Comparison of ENCODE assay signal across 8 mouse cellular contexts in genomic region chr7:113765667-113766497, GRCm38 (mm10). TPM values are rescaled to one million over a fixed set of nuclear protein-coding genes. Genes with fewer than 3 reads are reported as not detected.
DNase-seq lines count a peak whose midpoint lies in the region; ATAC-seq and TF ChIP-seq lines count a peak whose summit lies in the region.

Gene Spon1 (plus strand): TSS chr7:113765998.

- peak; percentile 46 for DNase-seq in MN1 (ENCODE audit: low spot score)
- DNase-seq in cerebellum, adult 11-12 months = peak; percentile 81
- peak; percentile 80 for DNase-seq in forebrain, postnatal 0 days
- peak; percentile 58 to 68 for DNase-seq in heart, postnatal 10 days
- peak; percentile 56 to 58 for DNase-seq in layer of hippocampus, postnatal 25 days (ENCODE audit: extremely low spot score in 1 of 2, low spot score in 1 of 2)
- DNase-seq in ovary, postnatal 14 days (ENCODE audit: low spot score) = peak; percentile 31
- DNase-seq in urinary bladder, postnatal 4 days (ENCODE audit: low spot score in 2 of 2) = peak; percentile 30 to 61

- no peaks in the 10 kb centered on the region for H3K36me3 ChIP-seq in forebrain, postnatal 0 days (ENCODE audit: insufficient read depth)
- no peaks in the 10 kb centered on the region for H3K36me3 ChIP-seq in lung, embryonic 15.5 days

- H3K4me3 ChIP-seq in forebrain, postnatal 0 days (ENCODE audit: low read depth, low read length) = peak within 1 kb of the TSS; percentile 57
- peak within 1 kb of the TSS; percentile 49 for H3K4me3 ChIP-seq in lung, embryonic 15.5 days

- H3K9me3 ChIP-seq in forebrain, postnatal 0 days (ENCODE audit: low read length) = 0 out of 2 replicates have a peak, but pooled peaks cover 6% of the 10 kb centered on the region
- H3K9me3 ChIP-seq in lung, embryonic 15.5 days = no peaks in the 10 kb centered on the region

- under 1% methylated on average over 49 of the region's 56 CpGs for WGBS in forebrain, postnatal 0 days
- under 1% methylated on average over 56 of the region's 56 CpGs for WGBS in lung, embryonic 15.5 days

- H3K27ac ChIP-seq in forebrain, postnatal 0 days (ENCODE audit: low read depth, low read length) = peak within 1 kb of the TSS; percentile 29
- H3K27ac ChIP-seq in lung, embryonic 15.5 days = no peak within 1 kb of the TSS

- intact Hi-C loops in heart, postnatal 10 days (cut with DNase I) = loop anchor here (10.0 kb wide), 1 partner anchor 449 kb away; no protein-coding TSS in a partner anchor

- H3K9ac ChIP-seq in forebrain, postnatal 0 days = peak within 1 kb of the TSS; percentile 60
- peak within 1 kb of the TSS; percentile 29 for H3K9ac ChIP-seq in lung, embryonic 15.5 days

- ATAC-seq in forebrain, postnatal 0 days = peak; percentile 94
- ATAC-seq in lung, embryonic 15.5 days (ENCODE audit: borderline replicate concordance, extremely low read depth, low FRiP score, low TSS enrichment) = peak; percentile 79

- H3K4me1 ChIP-seq in forebrain, postnatal 0 days (ENCODE audit: insufficient read depth) = no peaks in the 10 kb centered on the region
- H3K4me1 ChIP-seq in lung, embryonic 15.5 days = peaks cover 14% of the 10 kb centered on the region

- 0 out of 2 replicates have a peak, but pooled peaks have one; percentile 10 for TF ChIP-seq CTCF in forebrain, postnatal 0 days (IDR thresholded peaks at IDR 0.05; ENCODE audit: low read depth)

- peaks cover 21% of the 10 kb centered on the region; the same call in 1 of the 2 replicates for H3K27me3 ChIP-seq in forebrain, postnatal 0 days (ENCODE audit: insufficient read depth, low read length)
- H3K27me3 ChIP-seq in lung, embryonic 15.5 days = peaks cover 41% of the 10 kb centered on the region

- H3K4me2 ChIP-seq in forebrain, postnatal 0 days (ENCODE audit: low read depth) = peak within 1 kb of the TSS; percentile 99
- peak within 1 kb of the TSS; percentile 97 for H3K4me2 ChIP-seq in lung, embryonic 15.5 days

RNA-seq across cellular contexts. Expression of gene Spon1, which starts in this region (rescaled TPM):
- total RNA-seq in forebrain, postnatal 0 days (2014; rRNA removed) = 18.2 and 25.8 TPM in 2 replicates
- polyA plus RNA-seq in forebrain, postnatal 0 days (2015; fragmentation: Nextera tagmentation; extraction: Ambion mirVana) = 20.5 and 26.4 TPM in 2 replicates
- total RNA-seq in heart, postnatal 10 days (2021) = 10 to 100 TPM; 14.5 to 17.5 TPM
- 10 to 100 TPM; 65.9 to 70.7 TPM for total RNA-seq in layer of hippocampus, postnatal 25 days (2021)
- polyA plus RNA-seq in lung, embryonic 15.5 days (2015; fragmentation: Nextera tagmentation; extraction: Ambion mirVana) = 9.1 and 10.5 TPM in 2 replicates

Comparison
In these comparisons a context has a peak if more than half of its experiments do, and no peak if none do; other contexts are left out.
1. DNase-seq: peak in every context shown above with its lines; median percentile 81 in cerebellum, adult 11-12 months; 80 in forebrain, postnatal 0 days; 63 in heart, postnatal 10 days; 57 in layer of hippocampus, postnatal 25 days; 46 in MN1; 46 in urinary bladder, postnatal 4 days; 31 in ovary, postnatal 14 days.